Mouse (Mus musculus) testis, adult 2 months (tissue): ENCODE data around the gene Mmp15. TPM values are rescaled to one million over a fixed set of nuclear protein-coding genes. Genes with fewer than 3 reads are reported as not detected.
A peak's percentile ranks its signal among the peaks of the same experiment; 100 is the strongest.

Experiments
- H3K27ac ChIP-seq: fragments of 200-500 bp; 2 replicates; pipeline ENCODE4 v1.5.1; 2012; ENCODE audit warnings: low read depth, low read length; ENCODE audit not compliant: control insufficient read depth, insufficient read depth
- H3K27me3 ChIP-seq: fragments of 200-500 bp; 2 replicates; pipeline ENCODE4 v1.6.1; 2012; ENCODE audit warnings: mild to moderate bottlenecking, low read length, moderate library complexity; ENCODE audit not compliant: control insufficient read depth, insufficient read depth
- H3K36me3 ChIP-seq: fragments of 200-500 bp; 2 replicates; pipeline ENCODE4 v1.6.1; 2012; ENCODE audit warnings: mild to moderate bottlenecking, low read length; ENCODE audit not compliant: control insufficient read depth, insufficient read depth
- H3K4me1 ChIP-seq: fragments of 200-500 bp; 2 replicates; pipeline ENCODE4 v1.6.1; 2012; ENCODE audit warnings: low read length; ENCODE audit not compliant: control insufficient read depth, insufficient read depth
- H3K4me3 ChIP-seq: fragments of 200-500 bp; 2 replicates; pipeline ENCODE4 v1.5.1; 2012; ENCODE audit warnings: low read depth, mild to moderate bottlenecking, low read length, moderate library complexity, mixed read lengths; ENCODE audit not compliant: control insufficient read depth
- CTCF ChIP-seq: fragments of 200-500 bp; IDR thresholded peaks from 2 replicates; pipeline ENCODE4 v1.5.1; 2012; ENCODE audit warnings: low read depth, mild to moderate bottlenecking, inconsistent platforms, low read length, moderate library complexity; ENCODE audit not compliant: control insufficient read depth, insufficient read depth, insufficient replicate concordance
- POLR2A ChIP-seq: fragments of 200-500 bp; IDR thresholded peaks from 2 replicates; pipeline ENCODE4 v1.6.1; 2012; ENCODE audit warnings: low read depth, mild to moderate bottlenecking, inconsistent platforms, low read length, moderate library complexity; ENCODE audit not compliant: control insufficient read depth
- polyA plus RNA-seq: library from polyadenylated mRNA; depleted of rRNA; stranded (reverse); fragments of >200 nt; gene quantifications from 2 replicates; pipeline ENCODE4 v1.2.3, GENCODE M21; 2012

Gene Mmp15
- polyA plus RNA-seq, 1 experiment, result 0.23 TPM

- Histone ChIP-seq H3K36me3 (no peaks in the 10 kb centered on the region), H3K27me3 (no peaks in the 10 kb centered on the region), H3K4me3 (no peak overlapping the region), H3K4me1 (no peaks in the 10 kb centered on the region; the same call in 1 of the 2 replicates), H3K27ac (no peak overlapping the region)
- TF ChIP-seq POLR2A (no peak), CTCF (no peak)
These were observed 43.3 kb downstream of the Mmp15 start for GRCm38 (mm10) chr8:95395186-95395918.

- Histone ChIP-seq H3K4me1 (no peaks in the 10 kb centered on the region; the same call in 1 of the 2 replicates), H3K27ac (no peak overlapping the region), H3K27me3 (no peaks in the 10 kb centered on the region), H3K4me3 (no peak overlapping the region), H3K36me3 (no peaks in the 10 kb centered on the region)
- TF ChIP-seq POLR2A, result no peak
- TF ChIP-seq CTCF, result no peak
These were observed 44.7 kb downstream of the Mmp15 start for GRCm38 (mm10) chr8:95396752-95397151.

- TF ChIP-seq CTCF (no peak), POLR2A (no peak)
- Histone ChIP-seq H3K4me1 (no peaks in the 10 kb centered on the region; the same call in 1 of the 2 replicates), H3K27ac (no peak overlapping the region), H3K27me3 (no peaks in the 10 kb centered on the region), H3K4me3 (no peak overlapping the region), H3K36me3 (no peaks in the 10 kb centered on the region)
These were observed 45.1 kb downstream of the Mmp15 start for GRCm38 (mm10) chr8:95397201-95397600.

GRCm38 (mm10) chr8:95399131-95399530, 47.1 kb downstream of the Mmp15 start:
- Histone ChIP-seq H3K36me3 (no peaks in the 10 kb centered on the region), H3K27ac (no peak overlapping the region), H3K27me3 (no peaks in the 10 kb centered on the region), H3K4me3 (peak overlapping the region; percentile 41), H3K4me1 (no peaks in the 10 kb centered on the region; the same call in 1 of the 2 replicates)
- TF ChIP-seq POLR2A (no peak), CTCF (no peak)

GRCm38 (mm10) chr8:95401091-95401490, 49.0 kb downstream of the Mmp15 start:
- TF ChIP-seq POLR2A, result no peak
- TF ChIP-seq CTCF, result no peak
- Histone ChIP-seq H3K36me3 (no peaks in the 10 kb centered on the region), H3K27me3 (no peaks in the 10 kb centered on the region), H3K27ac (no peak overlapping the region), H3K4me3 (no peak overlapping the region), H3K4me1 (no peaks in the 10 kb centered on the region; the same call in 1 of the 2 replicates)

GRCm38 (mm10) chr8:95409518-95409917, 57.5 kb downstream of the Mmp15 start:
- H3K27ac ChIP-seq, result no peak overlapping the region

GRCm38 (mm10) chr8:95411309-95411972, 59.4 kb downstream of the Mmp15 start:
- H3K27me3 ChIP-seq, result no peaks in the 10 kb centered on the region
- H3K4me3 ChIP-seq, result no peak overlapping the region
- H3K4me1 ChIP-seq, result peaks cover 2% of the 10 kb centered on the region
- TF ChIP-seq POLR2A (no peak), CTCF (no peak)
- no peak overlapping the region for H3K27ac ChIP-seq
- no peaks in the 10 kb centered on the region for H3K36me3 ChIP-seq

More at GRCm38 (mm10) chr8:95409518-95409917, 57.5 kb downstream of the Mmp15 start:
- Histone ChIP-seq H3K4me1 (peaks cover 2% of the 10 kb centered on the region), H3K27me3 (no peaks in the 10 kb centered on the region), H3K4me3 (no peak overlapping the region), H3K36me3 (no peaks in the 10 kb centered on the region)
- TF ChIP-seq POLR2A (no peak), CTCF (no peak)
